Mouse (Mus musculus) midbrain, embryonic 15.5 days (tissue): ENCODE results near the gene Tssk4. TPM values are rescaled to one million over a fixed set of nuclear protein-coding genes. Genes with fewer than 3 reads are reported as not detected.

Experiments used
- ATAC-seq: fragments of 200-750 bp; cut with Nextera tagmentation; replicated peaks from 2 replicates; pipeline ENCODE4 v1.8.0; 2017; ENCODE audit warnings: moderate TSS enrichment
- H3K27ac ChIP-seq: fragments of 300-500 bp; sonication (generic); 2 replicates; pipeline ENCODE4 v1.5.1; 2015; ENCODE audit warnings: mild to moderate bottlenecking, inconsistent platforms
- H3K27me3 ChIP-seq: fragments of 300-500 bp; sonication (generic); replicated peaks from 2 replicates; pipeline ENCODE4 v1.6.1; 2015; ENCODE audit warnings: inconsistent platforms
- H3K36me3 ChIP-seq: fragments of 300-500 bp; sonication (generic); replicated peaks from 2 replicates; pipeline ENCODE4 v1.6.1; 2015; ENCODE audit warnings: inconsistent platforms
- H3K4me1 ChIP-seq: fragments of 300-500 bp; sonication (generic); 2 replicates; pipeline ENCODE4 v1.6.1; 2015; ENCODE audit warnings: inconsistent platforms
- H3K4me2 ChIP-seq: fragments of 300-500 bp; sonication (generic); 2 replicates; pipeline ENCODE4 v1.6.1; 2015; ENCODE audit warnings: inconsistent platforms, mild to moderate bottlenecking, moderate library complexity
- H3K4me3 ChIP-seq: fragments of 300-500 bp; sonication (generic); 2 replicates; pipeline ENCODE4 v1.5.1; 2015; ENCODE audit warnings: mild to moderate bottlenecking, inconsistent platforms
- H3K9ac ChIP-seq: fragments of 300-500 bp; sonication (generic); 2 replicates; pipeline ENCODE4 v1.6.1; 2015; ENCODE audit warnings: mild to moderate bottlenecking, inconsistent platforms
- H3K9me3 ChIP-seq: fragments of 300-500 bp; sonication (generic); 2 replicates; pipeline ENCODE4 v1.6.1; 2016; ENCODE audit warnings: inconsistent platforms
- WGBS: fragments of 180-500 bp; shearing (Covaris S2); methylation state at CpG from one replicate; pipeline ENCODE4 v1.1.7; 2015; ENCODE audit warnings: mixed read lengths; 5-methylcytosine and 5-hydroxymethylcytosine counted together
- polyA plus RNA-seq: library from polyadenylated mRNA; unstranded; fragments of >200 nt; fragmentation: Nextera tagmentation; extraction: Ambion mirVana; gene quantifications from 2 replicates; pipeline ENCODE4 v1.2.1, GENCODE M21; 2015

Tssk4 gene
- polyA plus RNA-seq, 1 experiment from 2014 or later = 0.41 TPM

- WGBS = 58% methylated on average over 22 of the region's 22 CpGs
- H3K27me3 ChIP-seq = no peaks in the 10 kb centered on the region
- peak overlapping the region; percentile 24 for H3K4me3 ChIP-seq
- no peak overlapping the region for H3K9ac ChIP-seq
- ATAC-seq = no peak
- H3K9me3 ChIP-seq = no peaks in the 10 kb centered on the region
- no peak overlapping the region for H3K27ac ChIP-seq
- H3K4me1 ChIP-seq = no peaks in the 10 kb centered on the region
- no peaks in the 10 kb centered on the region for H3K36me3 ChIP-seq
- peak overlapping the region; percentile 31 for H3K4me2 ChIP-seq
These were observed 31.3 kb upstream of the Tssk4 start for GRCm38 (mm10) chr14:55618486-55619195.

DNA sequence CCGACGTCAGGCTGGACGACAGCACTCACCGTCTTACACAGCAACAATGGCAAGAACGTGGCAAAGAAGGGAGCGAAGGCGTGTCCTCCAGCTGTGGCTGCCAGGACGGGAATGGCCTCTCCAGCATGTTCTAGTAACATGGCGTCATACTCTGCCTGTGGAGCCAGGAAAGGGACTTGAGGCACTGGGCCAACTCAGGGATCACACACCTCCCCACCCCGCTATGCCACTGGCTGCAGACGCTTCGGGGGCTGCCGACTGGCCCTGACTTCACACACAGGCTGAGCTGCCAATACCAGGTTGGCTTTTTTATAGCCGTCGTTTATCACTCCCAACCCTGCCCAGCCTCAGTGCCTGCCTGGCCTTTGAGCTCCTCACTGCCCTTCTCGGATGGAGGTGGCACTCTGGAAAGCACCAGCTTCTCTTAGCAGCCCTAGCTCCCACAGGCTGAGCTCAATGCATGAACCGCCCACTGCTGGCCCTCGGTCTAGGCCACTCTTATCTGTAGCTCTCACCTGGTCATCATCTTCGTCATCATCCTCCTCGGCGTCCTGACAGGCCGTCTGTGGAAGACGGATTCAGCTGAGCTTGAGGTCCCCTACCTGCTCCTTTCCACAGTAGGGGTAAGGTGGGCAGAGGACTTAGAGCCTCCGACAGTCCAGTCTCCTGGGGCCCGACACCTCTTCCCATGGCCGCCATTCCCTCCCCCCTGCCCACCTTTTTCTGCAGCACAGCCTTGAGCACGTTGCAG is 21.7 kb upstream of the Tssk4 start:
- no peaks in the 10 kb centered on the region for H3K9me3 ChIP-seq
- no peak overlapping the region for H3K9ac ChIP-seq
- H3K4me1 ChIP-seq = no peaks in the 10 kb centered on the region
- no peak overlapping the region for H3K27ac ChIP-seq
- H3K36me3 ChIP-seq = peaks cover 78% of the 10 kb centered on the region
- WGBS = 95% methylated on average over 27 of the region's 27 CpGs
- no peak overlapping the region for H3K4me3 ChIP-seq
- no peaks in the 10 kb centered on the region for H3K27me3 ChIP-seq
- no peak overlapping the region for H3K4me2 ChIP-seq
- ATAC-seq = no peak

GRCm38 (mm10) chr14:55629312-55629711 is 20.7 kb upstream of the Tssk4 start:
- 62% methylated on average over 5 of the region's 5 CpGs for WGBS
- Histone ChIP-seq H3K27ac (no peak overlapping the region), H3K4me2 (no peak overlapping the region), H3K4me3 (no peak overlapping the region), H3K9ac (no peak overlapping the region), H3K27me3 (no peaks in the 10 kb centered on the region), H3K36me3 (peaks cover 83% of the 10 kb centered on the region), H3K4me1 (peaks cover 5% of the 10 kb centered on the region; the same call in 1 of the 2 replicates), H3K9me3 (no peaks in the 10 kb centered on the region)
- ATAC-seq = no peak

- peaks cover 20% of the 10 kb centered on the region for H3K4me1 ChIP-seq
- 3% methylated on average over 23 of the region's 23 CpGs for WGBS
- peak overlapping the region; percentile 90 for H3K4me2 ChIP-seq
- peak overlapping the region; percentile 72 for H3K9ac ChIP-seq
- H3K27me3 ChIP-seq = no peaks in the 10 kb centered on the region
- peak overlapping the region; percentile 66 for H3K4me3 ChIP-seq
- H3K27ac ChIP-seq = peak overlapping the region; percentile 78
- H3K9me3 ChIP-seq = no peaks in the 10 kb centered on the region
- peak; percentile 79 for ATAC-seq
- H3K36me3 ChIP-seq = peaks cover 56% of the 10 kb centered on the region
These were observed 15.0 kb upstream of the Tssk4 start for GRCm38 (mm10) chr14:55634874-55635522.

- Histone ChIP-seq H3K36me3 (peaks cover 55% of the 10 kb centered on the region), H3K4me2 (peak within 1 kb of the TSS; percentile 90), H3K4me1 (peaks cover 20% of the 10 kb centered on the region), H3K4me3 (peak within 1 kb of the TSS; percentile 66), H3K27me3 (no peaks in the 10 kb centered on the region), H3K9ac (peak within 1 kb of the TSS; percentile 72), H3K27ac (peak within 1 kb of the TSS; percentile 78), H3K9me3 (no peaks in the 10 kb centered on the region)
- WGBS = 1% methylated on average over 32 of the region's 33 CpGs
- peak; percentile 93 for ATAC-seq
These were observed 14.4 kb upstream of the Tssk4 start, which contains the start of gene Ipo4 for GRCm38 (mm10) chr14:55635523-55636007. Ipo4 (minus strand) TSS chr14:55635957.

- H3K27me3 ChIP-seq = no peaks in the 10 kb centered on the region
- no peak within 1 kb of the TSS for H3K4me2 ChIP-seq
- WGBS = 95% methylated on average over 9 of the region's 9 CpGs
- no peak within 1 kb of the TSS for H3K9ac ChIP-seq
- no peak for ATAC-seq
- H3K36me3 ChIP-seq = peaks cover 40% of the 10 kb centered on the region
- H3K9me3 ChIP-seq = no peaks in the 10 kb centered on the region
- peaks cover 27% of the 10 kb centered on the region for H3K4me1 ChIP-seq
- no peak within 1 kb of the TSS for H3K27ac ChIP-seq
- H3K4me3 ChIP-seq = no peak within 1 kb of the TSS
These were observed 12.2 kb upstream of the Tssk4 start, which contains the start of gene Gm49378 for GRCm38 (mm10) chr14:55637795-55638194. Gm49378 (minus strand) TSS chr14:55637895.

DNA sequence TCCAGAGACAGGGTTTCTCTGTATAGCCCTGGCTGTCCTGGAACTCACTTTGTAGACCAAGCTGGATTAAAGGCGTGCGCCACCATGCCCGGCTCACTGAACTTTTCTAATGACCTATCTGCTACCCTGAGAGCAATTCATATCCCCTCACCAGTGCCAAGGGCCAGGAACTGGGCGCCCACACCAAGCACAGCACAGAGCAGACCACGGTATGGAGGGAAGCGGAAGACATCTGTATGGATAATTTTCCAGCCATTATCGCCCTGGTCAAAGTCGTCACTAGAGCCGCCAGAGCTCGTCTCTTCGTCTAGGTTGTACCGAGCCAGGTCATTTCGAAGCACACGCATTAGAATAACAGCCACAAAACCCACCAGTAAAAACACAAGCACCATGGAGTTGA is 9.2 kb upstream of the Tssk4 start:
- ATAC-seq = no peak
- Histone ChIP-seq H3K4me3 (no peak overlapping the region), H3K4me1 (peaks cover 30% of the 10 kb centered on the region), H3K4me2 (no peak overlapping the region), H3K9me3 (no peaks in the 10 kb centered on the region), H3K27ac (no peak overlapping the region), H3K27me3 (no peaks in the 10 kb centered on the region), H3K36me3 (peaks cover 31% of the 10 kb centered on the region), H3K9ac (no peak overlapping the region; the same call in 1 of the 2 replicates)
- 96% methylated on average over 14 of the region's 14 CpGs for WGBS

GRCm38 (mm10) chr14:55641291-55641690 is 8.7 kb upstream of the Tssk4 start:
- Histone ChIP-seq H3K4me1 (peaks cover 26% of the 10 kb centered on the region), H3K27me3 (no peaks in the 10 kb centered on the region), H3K4me3 (no peak overlapping the region), H3K36me3 (peaks cover 31% of the 10 kb centered on the region), H3K4me2 (no peak overlapping the region), H3K9me3 (no peaks in the 10 kb centered on the region), H3K9ac (no peak overlapping the region), H3K27ac (no peak overlapping the region)
- ATAC-seq = no peak
- WGBS = 95% methylated on average over 13 of the region's 13 CpGs

GRCm38 (mm10) chr14:55642679-55643059 is 7.3 kb upstream of the Tssk4 start:
- Histone ChIP-seq H3K9me3 (no peaks in the 10 kb centered on the region), H3K36me3 (peaks cover 27% of the 10 kb centered on the region), H3K27me3 (no peaks in the 10 kb centered on the region), H3K4me1 (peaks cover 23% of the 10 kb centered on the region), H3K27ac (peak overlapping the region; percentile 96), H3K4me2 (peak overlapping the region; percentile 70), H3K9ac (peak overlapping the region; percentile 85), H3K4me3 (peak overlapping the region; percentile 87)
- ATAC-seq = peak; percentile 59
- WGBS = 16% methylated on average over 8 of the region's 8 CpGs

DNA sequence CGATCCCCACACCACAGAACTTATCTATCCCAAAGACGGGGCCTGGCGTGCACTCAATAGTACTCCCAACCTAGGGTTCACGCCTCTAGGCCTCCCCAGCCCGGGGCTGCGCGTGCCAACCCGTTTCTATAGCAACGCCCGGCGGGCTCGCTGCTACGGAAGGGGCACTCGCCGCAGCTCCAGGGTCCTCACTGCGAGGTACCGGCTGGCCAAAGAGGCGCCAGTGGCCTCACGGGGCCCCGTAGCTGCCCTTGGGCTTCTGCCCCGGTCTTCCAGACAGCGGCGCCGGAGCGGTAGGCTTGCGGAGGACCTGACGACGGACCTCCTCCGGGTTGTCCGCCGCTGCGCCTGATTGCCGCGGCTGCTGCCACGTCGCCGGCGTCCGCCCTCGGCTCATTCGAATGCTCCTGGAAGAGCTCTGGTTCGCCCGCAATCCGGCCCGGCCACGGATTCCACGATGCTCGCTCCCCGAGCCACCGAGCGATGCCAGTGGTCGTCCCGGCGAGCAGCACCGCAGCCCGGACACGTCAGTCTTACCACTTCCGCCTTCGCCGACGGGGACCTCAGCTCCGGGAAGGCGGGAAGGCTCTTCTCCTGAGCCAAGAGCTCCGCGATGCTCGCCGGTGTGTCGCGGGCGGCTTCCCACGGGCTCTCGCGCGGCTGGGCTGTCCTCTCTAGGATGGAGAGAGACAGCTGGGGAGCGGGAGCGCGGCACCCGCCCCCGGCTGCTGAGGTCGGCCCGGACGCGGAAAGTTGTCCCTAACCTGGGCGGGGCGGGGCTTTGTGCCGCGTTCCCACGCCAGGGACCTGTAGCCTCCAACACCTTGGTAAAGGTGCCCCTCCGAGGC is 6.7 kb upstream of the Tssk4 start, which contains the start of gene Tm9sf1:
Gene Tm9sf1 (minus strand): TSS at position 747 of the 848 bp plus-strand sequence.
- Histone ChIP-seq H3K9ac (peak within 1 kb of the TSS; percentile 85), H3K9me3 (no peaks in the 10 kb centered on the region), H3K27me3 (no peaks in the 10 kb centered on the region), H3K4me3 (peak within 1 kb of the TSS; percentile 87), H3K27ac (peak within 1 kb of the TSS; percentile 96), H3K36me3 (peaks cover 22% of the 10 kb centered on the region), H3K4me1 (peaks cover 23% of the 10 kb centered on the region), H3K4me2 (peak within 1 kb of the TSS; percentile 70)
- peak; percentile 92 for ATAC-seq
- under 1% methylated on average over 86 of the region's 89 CpGs for WGBS

DNA sequence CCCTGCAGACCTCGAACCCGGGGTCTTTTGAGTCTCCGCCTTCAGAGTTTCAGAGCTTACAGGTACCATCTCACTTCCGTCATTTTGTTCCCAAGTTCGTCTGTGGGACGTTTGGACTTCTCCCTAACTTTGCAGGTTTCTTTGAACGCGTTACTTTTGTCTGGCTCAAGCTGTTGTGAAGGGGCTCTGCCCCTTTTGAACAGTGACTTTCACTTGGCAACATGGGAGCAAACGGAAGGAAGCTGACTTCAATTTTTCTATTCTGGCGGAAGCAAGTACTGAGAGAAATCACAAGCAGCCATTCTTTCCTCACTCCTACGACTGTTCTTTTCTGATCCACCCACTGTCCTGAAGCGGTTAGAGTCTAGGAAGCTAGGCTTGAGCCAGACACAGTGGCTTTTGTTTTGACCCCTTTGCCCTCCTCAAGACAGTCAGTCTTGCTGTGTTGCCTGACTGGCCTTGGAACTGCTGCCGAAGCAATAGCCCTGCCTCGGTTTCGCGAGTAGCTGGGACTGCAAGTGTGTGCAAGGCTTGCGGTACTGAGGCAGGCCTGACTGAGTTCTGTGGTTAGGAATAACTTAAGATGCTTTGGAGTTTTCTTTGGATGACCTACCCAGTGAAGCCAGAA is 5.6 kb upstream of the Tssk4 start:
- peak overlapping the region; percentile 85; the same call in 1 of the 2 replicates for H3K9ac ChIP-seq
- H3K4me1 ChIP-seq = peaks cover 23% of the 10 kb centered on the region
- H3K4me3 ChIP-seq = peak overlapping the region; percentile 87
- H3K9me3 ChIP-seq = no peaks in the 10 kb centered on the region
- peaks cover 17% of the 10 kb centered on the region for H3K36me3 ChIP-seq
- H3K27me3 ChIP-seq = no peaks in the 10 kb centered on the region
- WGBS = 30% methylated on average over 17 of the region's 17 CpGs
- no peak overlapping the region for H3K27ac ChIP-seq
- no peak for ATAC-seq
- peak overlapping the region; percentile 70 for H3K4me2 ChIP-seq
